Mouse (Mus musculus) layer of hippocampus, postnatal 25 days (tissue): ENCODE data around the gene Chd4. TPM values are rescaled to one million over a fixed set of nuclear protein-coding genes. Genes with fewer than 3 reads are reported as not detected.
"Not testable (repeated sequence)": the region's sequence is repeated elsewhere in the genome, so short reads cannot be mapped to it uniquely, and the experiment has no call there.

Experiments
- DNase-seq, 2 experiments: peaks; one replicate each; pipeline ENCODE4 v3.0.0; 2022; ENCODE audit warnings: mixed read lengths in 2 of 2, low spot score in 1 of 2; ENCODE audit errors: extremely low spot score in 1 of 2
- total RNA-seq, 2 experiments: library from RNA; stranded (reverse); gene quantifications; 2 replicates each; pipeline ENCODE4 v1.2.3; 2021

Gene Chd4
- total RNA-seq: 100 to 1,000 TPM; 153 to 194 TPM

GRCm38 (mm10) chr6:125095391-125096278, at the start of gene Chd4:
Gene Chd4, plus strand, starts transcription at chr6:125095981.
- peak; percentile 86 to 93 for DNase-seq

GRCm38 (mm10) chr6:125046691-125047090, 49.1 kb upstream of the Chd4 start:
- DNase-seq: peak; percentile 63 to 85

- no peak for DNase-seq
Measured at GRCm38 (mm10) chr6:125049678-125050077, 46.1 kb upstream of the Chd4 start, which contains the start of gene Acrbp. Gene Acrbp, plus strand, starts transcription at chr6:125049689.

- no peak for DNase-seq
Measured at GRCm38 (mm10) chr6:125051237-125051636, 44.5 kb upstream of the Chd4 start.

GRCm38 (mm10) chr6:125061493-125061892, 34.3 kb upstream of the Chd4 start:
- no peak for DNase-seq

GRCm38 (mm10) chr6:125062511-125062910, 33.3 kb upstream of the Chd4 start:
- no peak for DNase-seq

- DNase-seq: no peak
Measured at GRCm38 (mm10) chr6:125063906-125064305, 31.9 kb upstream of the Chd4 start.

GRCm38 (mm10) chr6:125065223-125065622, 30.6 kb upstream of the Chd4 start:
- DNase-seq: not testable (repeated sequence)

- no peak for DNase-seq
Measured at GRCm38 (mm10) chr6:125067571-125067995, 28.2 kb upstream of the Chd4 start, which contains the start of gene Lpar5. Gene Lpar5, plus strand, starts transcription at chr6:125067920.

GRCm38 (mm10) chr6:125071170-125071895, 24.4 kb upstream of the Chd4 start:
- no peak for DNase-seq

GRCm38 (mm10) chr6:125071896-125072279, 23.9 kb upstream of the Chd4 start:
- peak; percentile 63 to 66 for DNase-seq

GRCm38 (mm10) chr6:125073825-125074224, 22.0 kb upstream of the Chd4 start:
- DNase-seq: no peak

- DNase-seq: no peak
Measured at GRCm38 (mm10) chr6:125081394-125081793, 14.4 kb upstream of the Chd4 start.

- DNase-seq: peak; percentile 64 to 76
Measured at GRCm38 (mm10) chr6:125081797-125082560, 13.8 kb upstream of the Chd4 start.

- DNase-seq: no peak
Measured at GRCm38 (mm10) chr6:125082801-125083386, 12.9 kb upstream of the Chd4 start.

GRCm38 (mm10) chr6:125084424-125084823, 11.4 kb upstream of the Chd4 start:
- peak in 1 of 2 experiments; percentile 48 for DNase-seq

- no peak for DNase-seq
Measured at GRCm38 (mm10) chr6:125087937-125088336, 7.8 kb upstream of the Chd4 start.

- DNase-seq: peak in 1 of 2 experiments; percentile 48
Measured at GRCm38 (mm10) chr6:125088561-125089321, 7.0 kb upstream of the Chd4 start.
